Mouse (Mus musculus) erythroblast, adult 5-6 weeks (primary cell): ENCODE results near the gene 0610010K14Rik. TPM values are rescaled to one million over a fixed set of nuclear protein-coding genes. Genes with fewer than 3 reads are reported as not detected.

Source experiments
- ATAC-seq: replicated peaks from 2 replicates; pipeline ENCODE4 v1.8.0; 2016; ENCODE audit warnings: moderate number of reproducible peaks, mild to moderate bottlenecking, moderate TSS enrichment, inconsistent platforms; ENCODE audit not compliant: poor library complexity, low FRiP score, severe bottlenecking
- total RNA-seq, 2 experiments: library from RNA; stranded (forward) in 1 of 2; stranded (reverse) in 1 of 2; fragments of 150-400 nt in 1 of 2; fragments of 200-764, 138-1000 nt in 1 of 2; gene quantifications; 2 replicates each; pipeline versions ENCODE4 v1.2.3 to v1.2.4; 2015 to 2017; ENCODE audit warnings: low replicate concordance in 2 of 2

The 0610010K14Rik gene
- total RNA-seq, 2 experiments from 2014 or later, result 7.8 to 16.5 TPM

- ATAC-seq, result no peak
Observed at GRCm38 (mm10) chr11:70218741-70219470, 18.8 kb downstream of the 0610010K14Rik start.

GRCm38 (mm10) chr11:70218039-70218438 is 19.7 kb downstream of the 0610010K14Rik start:
- no peak for ATAC-seq

DNA sequence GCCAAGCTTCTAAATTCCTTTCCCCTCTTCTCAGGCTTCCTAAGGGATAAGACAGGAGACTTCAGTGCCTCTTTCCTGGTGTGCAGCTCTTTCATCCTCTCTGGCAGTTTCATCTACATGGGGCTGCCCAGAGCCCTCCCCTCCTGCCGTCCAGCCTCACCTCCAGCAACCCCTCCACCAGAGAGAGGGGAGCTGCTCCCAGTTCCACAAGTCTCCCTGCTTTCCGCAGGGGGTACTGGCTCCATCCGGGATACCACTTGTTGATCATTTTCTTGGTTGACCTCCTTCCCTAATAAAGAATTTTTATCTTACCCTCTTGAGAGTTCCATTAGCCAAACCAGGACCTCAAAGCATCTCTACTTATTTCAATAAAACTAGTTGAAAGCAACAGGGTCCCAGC is 21.6 kb downstream of the 0610010K14Rik start:
- ATAC-seq, result no peak

- ATAC-seq, result no peak
Observed at GRCm38 (mm10) chr11:70215301-70215700, 22.4 kb downstream of the 0610010K14Rik start.

DNA sequence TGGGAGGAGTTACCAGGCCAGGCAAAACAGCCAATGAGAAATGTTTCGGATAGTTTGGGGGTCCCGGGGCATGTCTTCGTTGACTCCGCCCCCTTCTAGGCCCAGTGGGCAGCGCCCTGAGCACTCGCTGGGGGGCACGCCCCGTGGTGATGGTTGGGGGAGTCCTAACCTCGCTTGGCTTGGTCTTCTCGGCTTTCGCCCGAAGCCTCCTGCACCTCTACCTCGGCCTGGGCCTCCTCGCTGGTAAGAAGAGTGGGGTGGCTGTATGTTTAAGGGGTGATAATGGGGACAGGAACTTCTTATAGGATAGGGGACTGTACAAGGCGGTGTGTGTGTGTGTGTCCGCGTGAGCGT is 22.9 kb downstream of the 0610010K14Rik start:
- ATAC-seq, result no peak

GRCm38 (mm10) chr11:70214191-70214855 is 23.4 kb downstream of the 0610010K14Rik start:
- no peak for ATAC-seq

- ATAC-seq, result no peak
Observed at GRCm38 (mm10) chr11:70213736-70214135, 24.0 kb downstream of the 0610010K14Rik start.

GRCm38 (mm10) chr11:70212896-70213295 is 24.8 kb downstream of the 0610010K14Rik start:
- ATAC-seq, result no peak

- ATAC-seq, result no peak
Observed at GRCm38 (mm10) chr11:70212423-70212822, 25.3 kb downstream of the 0610010K14Rik start, which contains the start of gene Slc16a11. Gene Slc16a11, plus strand, starts transcription at chr11:70212752.

GRCm38 (mm10) chr11:70211972-70212371 is 25.7 kb downstream of the 0610010K14Rik start:
- ATAC-seq, result no peak

GRCm38 (mm10) chr11:70210681-70211080 is 27.0 kb downstream of the 0610010K14Rik start:
- no peak for ATAC-seq

- ATAC-seq, result no peak
Observed at GRCm38 (mm10) chr11:70208778-70209388, 28.8 kb downstream of the 0610010K14Rik start.

- no peak for ATAC-seq
Observed at GRCm38 (mm10) chr11:70207283-70207682, 30.4 kb downstream of the 0610010K14Rik start.

DNA sequence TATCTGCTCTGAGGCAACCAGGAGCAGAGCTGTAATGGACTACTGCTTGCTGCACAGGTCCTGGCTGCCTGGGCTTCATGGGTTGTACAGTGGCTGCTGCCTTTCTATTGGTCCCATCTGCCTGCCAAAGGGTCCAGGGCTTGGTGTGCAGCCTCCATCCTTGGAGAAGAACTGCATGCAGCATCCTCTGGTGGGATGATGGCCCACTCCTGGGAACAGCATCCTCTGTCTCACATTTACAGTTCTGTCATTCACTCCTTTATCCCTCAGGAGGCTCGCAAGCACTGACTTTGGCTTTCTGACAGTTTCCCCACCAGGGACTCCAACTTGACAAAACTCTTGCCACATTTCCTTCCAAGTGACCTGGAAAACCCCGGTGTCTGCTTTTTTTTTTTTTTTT is 30.9 kb downstream of the 0610010K14Rik start:
- no peak for ATAC-seq

DNA sequence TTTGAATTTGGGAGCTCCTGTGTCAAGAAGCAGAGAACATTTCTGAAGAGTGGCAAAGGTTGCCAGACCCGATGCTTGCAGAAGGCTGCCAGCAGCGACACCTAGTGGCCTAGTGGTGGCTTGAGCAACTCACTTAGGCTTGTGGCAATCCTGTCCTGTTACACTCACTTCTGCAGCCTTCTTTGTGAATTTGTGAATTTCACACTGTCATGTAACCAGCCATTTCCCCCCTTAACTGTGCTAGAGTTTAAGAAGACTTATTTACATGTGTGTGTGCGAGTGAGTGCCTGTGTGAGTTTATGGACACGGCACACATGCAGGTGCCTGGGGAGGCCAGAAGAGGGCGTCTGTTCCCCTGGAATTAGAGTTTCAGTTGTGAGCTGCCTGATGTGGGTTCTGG is 36.0 kb downstream of the 0610010K14Rik start:
- ATAC-seq, result peak; percentile 82

GRCm38 (mm10) chr11:70200036-70200608 is 37.6 kb downstream of the 0610010K14Rik start:
- ATAC-seq, result no peak

DNA sequence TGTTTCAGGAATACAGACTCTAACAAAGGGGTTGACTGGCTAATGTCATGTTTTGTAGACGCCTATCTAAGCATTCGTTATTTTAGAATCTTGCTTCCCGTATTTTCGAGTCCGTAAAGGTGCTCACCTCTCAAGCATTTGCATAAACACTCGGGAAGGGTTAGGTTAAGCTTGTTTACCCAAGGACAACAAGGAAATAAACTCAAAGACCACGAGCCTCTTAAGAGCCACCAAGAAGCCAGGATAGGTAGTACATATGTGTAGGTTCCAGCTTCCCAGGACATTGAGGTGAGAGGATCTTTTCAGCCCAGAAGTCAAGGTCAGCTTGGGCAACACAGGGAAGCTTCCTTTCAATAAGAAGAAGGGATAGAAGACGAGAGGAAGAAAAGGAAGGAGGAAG is 38.6 kb downstream of the 0610010K14Rik start:
- no peak for ATAC-seq

DNA sequence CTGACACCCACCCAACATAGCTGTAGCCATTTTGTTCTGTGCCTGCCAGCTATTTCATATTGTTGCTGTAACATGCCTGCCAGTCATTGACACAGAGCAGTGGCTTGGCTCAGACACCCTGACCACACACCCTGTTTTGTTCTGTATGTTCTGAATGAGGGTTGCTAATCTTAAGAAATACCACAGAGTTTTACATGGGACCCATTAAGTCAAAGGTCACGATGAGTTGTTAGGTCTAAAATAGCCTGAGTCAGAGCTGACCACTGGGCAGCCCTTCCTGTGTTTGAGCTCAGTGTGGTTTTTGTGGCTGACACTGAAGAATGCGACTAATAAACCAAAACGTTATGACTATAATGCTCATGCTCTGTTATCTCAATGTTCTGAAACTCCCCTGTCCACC is 39.4 kb downstream of the 0610010K14Rik start:
- ATAC-seq, result no peak

DNA sequence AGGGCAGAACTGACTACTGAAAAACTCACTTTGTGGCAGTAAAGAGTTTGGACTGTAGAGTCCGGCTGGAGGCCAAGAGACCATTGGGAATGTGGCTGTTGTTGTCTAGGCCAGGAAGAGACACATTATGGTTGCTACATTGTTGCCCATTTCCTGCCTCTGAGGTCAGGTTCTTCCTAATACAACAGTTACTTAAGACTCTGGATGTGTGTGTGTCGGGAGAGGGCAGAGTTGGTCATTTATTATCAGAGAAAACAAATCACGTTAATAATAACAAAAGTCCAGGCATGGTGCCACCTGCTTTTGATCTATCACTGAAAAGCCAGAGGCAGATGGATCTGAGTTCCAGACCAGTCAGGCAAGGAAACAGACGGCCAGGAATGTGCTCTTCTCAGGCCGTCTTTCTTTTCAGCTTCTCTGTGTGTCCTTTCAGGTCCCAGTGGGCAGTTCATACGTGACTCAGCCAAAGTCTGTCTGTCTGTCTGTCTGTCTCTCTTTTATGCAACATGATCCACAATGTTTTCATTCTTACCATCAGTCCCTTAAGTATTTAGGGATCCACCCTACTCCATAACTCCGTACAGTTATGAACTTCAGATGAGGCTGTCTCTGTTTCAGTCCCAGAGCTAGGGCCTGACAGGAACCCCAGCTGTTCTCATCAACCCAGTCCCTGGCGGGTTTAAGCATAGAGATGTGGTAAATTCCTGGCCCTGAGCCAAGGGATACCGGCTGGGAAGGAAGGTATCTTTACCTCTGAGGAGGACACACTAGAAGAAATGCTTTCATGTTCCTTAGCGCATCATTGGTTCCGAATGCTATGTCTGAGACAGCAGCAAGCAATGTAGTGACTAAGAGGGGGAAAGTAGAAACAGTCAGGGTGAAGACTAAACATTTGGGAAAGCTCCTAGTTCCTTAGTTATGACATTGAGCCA is 44.1 kb downstream of the 0610010K14Rik start:
- ATAC-seq, result no peak

DNA sequence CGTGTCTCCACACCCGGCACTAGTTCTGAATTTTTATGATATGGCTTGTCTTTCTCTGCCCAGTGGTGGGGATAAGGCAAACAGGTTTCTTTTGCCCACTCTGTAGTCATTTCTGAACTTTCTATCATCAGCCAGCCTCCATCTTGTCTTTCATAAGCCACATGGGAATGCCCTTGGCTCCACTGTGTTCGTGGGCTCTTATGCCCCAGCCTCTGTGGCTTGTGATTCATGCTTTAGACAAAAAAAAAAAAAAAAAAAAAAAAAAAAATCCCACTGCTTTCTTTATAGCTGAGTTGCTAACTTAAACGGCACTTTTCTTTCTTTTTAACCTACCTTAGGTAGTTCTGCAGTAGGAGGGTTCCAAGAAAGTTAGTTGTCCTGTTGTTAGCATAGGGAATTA is 45.6 kb downstream of the 0610010K14Rik start:
- no peak for ATAC-seq
